Mouse (Mus musculus): ENCODE results near the gene Nkrf.

DNA sequence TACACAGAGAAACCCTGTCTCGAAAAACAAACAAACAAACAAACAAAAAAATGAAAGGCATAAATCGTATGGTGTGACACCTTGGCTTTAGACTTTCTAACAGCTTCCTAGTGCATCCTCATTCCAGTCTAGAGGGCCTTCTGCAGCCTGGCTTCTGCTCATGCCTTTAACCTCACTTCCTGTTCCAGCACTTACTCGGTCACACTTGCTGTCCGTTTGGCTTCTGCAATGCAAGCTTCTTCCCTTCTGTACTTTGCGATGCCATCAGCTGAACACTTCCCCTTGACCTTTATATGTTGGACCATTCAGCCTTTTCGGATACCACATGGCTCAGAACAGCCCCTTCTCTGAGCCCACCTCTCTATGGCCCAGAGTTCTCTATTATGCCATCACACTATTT, 61.0 kb downstream of the Nkrf start:
- TF ChIP-seq EP300 (IDR thresholded peaks at IDR 0.05; ENCODE audit: insufficient read depth, low read depth, low read length): no peak
- TF ChIP-seq CTCF (IDR thresholded peaks at IDR 0.05): no peak
- no peak for TF ChIP-seq POLR2A (IDR thresholded peaks at IDR 0.05; ENCODE audit: insufficient read depth, low read depth, low read length)
